Mouse (Mus musculus) kidney, adult 18-20 months (tissue): ENCODE measurements at regions not wholly inside any gene's neighbourhood (a gene's known extent, or its start where the extent isn't known, plus 50 kb on each side); places are given as distances from the start of the nearest gene placed in this dataset.

Source experiments
- DNase-seq: peaks from one replicate; pipeline ENCODE4 v3.0.0; 2021

DNA sequence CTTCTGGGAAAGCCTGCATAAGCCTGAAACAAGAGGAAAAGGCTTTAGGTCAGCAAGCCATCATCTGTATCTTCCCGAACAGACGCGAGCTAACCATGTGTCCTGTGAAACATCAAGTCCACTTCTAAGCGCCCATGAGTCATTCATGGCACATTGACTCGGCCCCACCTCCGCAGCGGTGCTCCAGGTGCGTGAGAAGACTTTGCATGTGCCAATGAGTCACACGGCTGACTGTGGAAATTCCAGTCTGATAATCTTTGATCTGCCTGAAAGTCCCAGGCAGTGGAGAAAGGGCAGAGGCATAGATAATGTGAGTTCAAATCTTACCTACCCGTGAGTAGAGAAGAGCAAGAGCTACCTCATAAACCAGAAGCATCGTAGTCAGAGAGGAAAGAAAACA, 137.8 kb downstream of the Pfkfb3 start:
- DNase-seq: no peak

DNA sequence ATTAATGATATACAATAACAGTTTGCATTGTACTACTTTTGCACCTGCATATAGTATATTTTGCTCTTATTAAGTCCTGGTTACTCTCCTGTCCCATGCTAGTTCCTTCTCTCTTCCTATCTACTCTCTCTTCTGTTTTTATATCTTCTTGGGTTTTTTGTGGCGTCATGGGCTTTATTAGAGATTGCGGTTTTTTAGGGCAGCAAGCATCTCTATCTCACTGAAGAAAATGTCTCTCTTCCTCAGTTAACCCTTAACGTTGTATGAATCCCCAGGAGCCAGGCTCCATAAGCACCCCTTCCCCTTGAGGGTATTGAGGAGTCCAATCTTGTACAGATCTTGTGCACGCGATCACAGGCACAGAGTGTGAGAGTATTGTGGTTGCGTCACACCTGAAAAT, 141.4 kb downstream of the Pfkfb3 start:
- no peak for DNase-seq

DNA sequence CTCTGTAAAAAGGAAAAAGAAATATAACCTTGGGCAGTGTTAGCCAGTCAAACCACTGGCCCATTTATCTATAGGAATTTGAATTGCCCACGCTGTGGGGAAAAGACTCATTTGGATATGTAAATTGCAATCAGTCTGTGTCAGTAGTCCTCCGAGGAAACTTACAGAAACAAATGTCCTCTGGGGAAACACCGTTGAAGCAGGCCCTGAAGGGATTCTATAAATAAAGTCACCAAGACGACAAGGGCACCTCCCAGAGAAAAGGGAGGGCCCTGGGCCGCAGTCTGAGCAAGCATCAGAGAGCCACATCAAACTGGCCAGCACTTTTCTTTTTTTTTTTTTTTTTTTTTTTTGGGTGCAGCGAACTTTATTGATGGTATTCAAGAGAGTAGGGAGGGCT, 145.4 kb downstream of the Pfkfb3 start:
- DNase-seq: no peak

DNA sequence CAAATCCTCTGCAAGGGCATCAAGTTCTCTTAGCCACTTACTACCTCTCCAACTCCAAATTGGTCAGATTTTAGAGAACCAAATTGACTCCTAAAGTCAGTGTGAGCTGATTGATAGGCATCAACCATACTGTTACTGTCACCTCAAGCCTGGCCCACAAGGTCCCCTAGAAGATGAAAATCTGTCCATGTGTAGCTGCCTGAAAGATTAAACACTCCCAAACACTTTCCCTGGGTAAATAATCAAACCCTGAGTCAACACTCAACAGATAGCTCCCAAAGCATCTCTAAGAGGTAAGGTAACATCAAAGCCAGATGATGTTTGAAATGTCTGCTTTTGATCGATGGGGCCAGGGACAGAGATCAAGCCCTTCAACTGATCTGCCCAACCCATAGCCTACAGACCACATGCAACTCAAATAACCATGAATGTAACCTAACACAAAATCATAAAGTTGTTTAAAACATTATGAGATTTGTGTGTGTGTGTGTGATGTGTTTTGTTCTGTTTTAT, 147.7 kb downstream of the Pfkfb3 start:
- DNase-seq: no peak

DNA sequence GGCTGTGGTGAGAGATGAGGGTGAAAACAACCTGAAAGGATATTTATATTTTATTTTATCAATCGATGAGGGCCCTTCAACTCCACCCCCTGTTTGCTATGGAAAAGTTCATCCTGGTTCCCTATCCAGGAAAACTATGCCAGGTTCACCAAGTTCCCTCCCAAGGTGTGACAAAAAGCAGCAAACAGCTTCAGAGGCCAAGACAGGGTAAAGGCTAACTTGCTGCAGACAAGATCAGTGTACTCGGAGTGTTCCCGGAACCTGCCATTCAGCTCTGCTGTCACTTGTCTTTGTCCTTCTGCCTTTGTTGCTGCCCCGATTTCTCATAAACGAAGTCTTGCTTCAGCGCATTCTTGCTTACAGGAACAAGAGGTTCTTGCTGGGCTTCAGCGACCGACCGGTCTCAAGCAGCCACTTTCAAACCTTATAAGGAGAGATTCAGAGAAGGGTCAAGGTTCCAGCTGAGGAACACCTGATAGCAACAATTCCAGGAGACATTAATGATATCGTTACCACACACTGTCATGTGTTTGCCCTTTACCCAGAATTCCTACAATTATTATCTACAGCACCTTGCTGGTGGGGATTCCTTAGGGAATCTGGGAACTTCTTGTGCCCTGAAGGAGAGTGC, 151.5 kb downstream of the Pfkfb3 start:
- DNase-seq: peak; percentile 17

DNA sequence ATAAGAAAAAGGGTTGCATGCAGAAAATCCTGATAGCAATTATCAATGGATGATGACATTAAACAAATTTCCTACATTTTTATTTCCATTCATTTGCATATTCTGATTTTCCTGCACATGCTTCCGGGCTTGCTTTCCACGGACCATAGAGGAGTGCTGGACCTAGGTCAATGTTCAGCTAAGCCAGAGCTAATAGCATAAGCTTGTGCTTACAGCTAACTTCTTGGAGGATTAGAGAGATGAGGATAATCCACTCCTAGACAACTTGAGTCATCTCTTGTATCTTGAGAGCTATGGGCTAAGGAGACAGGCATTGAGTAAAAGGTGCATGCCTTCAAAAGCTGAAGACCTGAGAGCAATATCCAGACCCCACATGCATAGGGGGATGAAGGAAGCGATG, 154.5 kb downstream of the Pfkfb3 start:
- no peak for DNase-seq

DNA sequence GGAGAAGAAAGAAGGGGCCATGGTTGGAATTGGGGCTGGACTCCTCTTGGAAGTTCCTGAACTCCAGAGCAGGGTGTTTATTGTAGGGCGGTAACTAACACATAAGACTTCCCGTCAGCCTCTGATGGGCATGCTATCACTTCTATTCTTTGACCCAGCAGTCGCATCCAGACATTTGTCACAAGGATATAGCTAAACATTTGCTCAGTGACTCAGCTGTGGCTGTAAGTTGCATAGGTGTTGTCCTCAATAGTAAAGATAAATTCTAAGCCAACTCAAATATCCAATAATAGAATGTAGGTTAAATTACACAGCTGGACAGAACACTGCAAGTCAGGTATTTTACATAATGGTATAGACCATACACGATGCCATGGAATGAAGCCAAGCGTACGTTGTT, 154.9 kb downstream of the Pfkfb3 start:
- no peak for DNase-seq

DNA sequence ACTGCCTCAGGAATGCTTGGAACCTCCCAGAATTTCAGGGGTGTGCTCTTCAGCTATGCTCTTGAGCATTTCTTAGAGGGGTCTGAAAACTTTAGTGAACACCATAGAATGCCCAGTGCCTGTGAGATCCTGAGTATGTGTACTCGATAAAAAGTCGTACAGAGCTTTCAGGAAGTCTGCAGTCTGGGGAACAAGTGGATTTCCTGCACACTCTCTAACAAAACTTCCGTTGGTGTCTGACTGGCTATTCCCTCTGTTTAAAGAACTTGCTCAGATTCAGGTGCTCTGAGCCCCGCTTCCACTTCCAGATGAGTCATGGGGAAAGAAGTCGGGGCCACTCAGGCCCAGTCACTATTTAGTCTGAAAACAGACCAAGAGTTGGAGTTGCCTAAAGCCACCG, 155.5 kb downstream of the Pfkfb3 start:
- DNase-seq: no peak

DNA sequence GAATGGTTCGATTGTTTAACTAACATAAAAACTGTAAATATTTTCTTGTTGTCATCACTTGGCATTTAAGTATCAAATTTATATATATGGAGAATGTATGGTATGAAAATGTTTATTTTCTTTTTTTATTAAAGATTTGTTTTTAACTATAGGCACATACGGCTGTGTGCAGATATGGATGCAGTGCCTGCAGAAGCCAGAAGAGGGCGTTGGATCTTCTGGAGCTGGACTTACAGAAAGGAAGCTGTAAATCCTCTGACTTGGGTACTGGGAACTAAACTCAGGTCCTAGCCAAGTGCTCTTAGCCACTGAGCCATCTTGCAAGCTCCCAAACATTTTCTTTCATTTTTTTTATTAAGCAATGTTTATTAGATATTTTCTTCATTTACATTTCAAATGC, 157.0 kb downstream of the Pfkfb3 start:
- DNase-seq: no peak

DNA sequence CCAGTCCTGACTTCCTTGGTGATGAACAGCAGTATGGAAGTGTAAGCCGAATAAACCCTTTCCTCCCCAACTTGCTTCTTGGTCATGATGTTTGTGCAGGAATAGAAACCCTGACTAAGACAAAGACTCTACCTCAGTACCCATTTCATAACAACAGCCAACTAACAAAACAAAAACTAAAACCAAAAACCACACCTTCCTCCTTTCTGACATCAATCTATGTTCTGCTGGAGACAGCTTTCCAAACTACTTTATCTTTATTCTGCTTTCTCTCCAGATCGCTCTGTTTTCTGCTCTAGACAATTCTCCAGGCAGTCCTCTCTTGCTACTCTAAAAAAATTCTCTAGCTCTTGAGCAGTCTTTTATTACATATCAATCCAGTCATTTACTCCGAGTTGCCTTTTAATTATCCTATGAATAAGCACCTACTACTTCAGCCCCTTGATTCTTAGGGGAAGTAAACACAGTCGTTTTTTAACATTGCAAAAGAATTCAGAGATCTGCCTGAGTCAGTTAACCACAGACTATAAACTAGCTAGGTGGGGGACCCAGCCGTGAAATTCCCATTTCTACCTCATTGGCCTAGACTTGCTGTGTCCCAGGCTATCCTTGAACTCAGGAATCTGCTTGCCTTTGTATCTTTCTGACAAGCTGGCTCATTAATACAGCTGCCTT, 159.1 kb downstream of the Pfkfb3 start:
- DNase-seq: no peak

DNA sequence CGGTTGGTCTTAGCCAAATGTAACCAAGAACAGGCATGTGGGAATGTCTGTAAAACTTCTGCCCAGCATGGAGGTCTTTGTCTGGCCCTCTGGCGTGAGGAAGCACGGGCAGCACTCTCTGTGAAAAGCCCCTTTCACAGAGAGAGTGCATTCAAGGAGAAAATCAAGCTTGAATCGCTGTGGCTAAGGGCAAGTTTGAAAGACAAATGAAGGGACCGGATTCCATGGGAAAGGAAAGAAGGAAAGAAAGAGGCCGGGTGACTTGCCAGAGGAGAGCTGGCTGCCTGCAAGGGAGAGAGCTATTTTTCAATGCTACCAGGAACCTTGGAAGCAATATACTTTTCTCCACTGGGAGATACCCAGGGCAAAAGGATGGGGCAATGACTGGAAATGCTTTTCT, 162.2 kb downstream of the Pfkfb3 start:
- no peak for DNase-seq

DNA sequence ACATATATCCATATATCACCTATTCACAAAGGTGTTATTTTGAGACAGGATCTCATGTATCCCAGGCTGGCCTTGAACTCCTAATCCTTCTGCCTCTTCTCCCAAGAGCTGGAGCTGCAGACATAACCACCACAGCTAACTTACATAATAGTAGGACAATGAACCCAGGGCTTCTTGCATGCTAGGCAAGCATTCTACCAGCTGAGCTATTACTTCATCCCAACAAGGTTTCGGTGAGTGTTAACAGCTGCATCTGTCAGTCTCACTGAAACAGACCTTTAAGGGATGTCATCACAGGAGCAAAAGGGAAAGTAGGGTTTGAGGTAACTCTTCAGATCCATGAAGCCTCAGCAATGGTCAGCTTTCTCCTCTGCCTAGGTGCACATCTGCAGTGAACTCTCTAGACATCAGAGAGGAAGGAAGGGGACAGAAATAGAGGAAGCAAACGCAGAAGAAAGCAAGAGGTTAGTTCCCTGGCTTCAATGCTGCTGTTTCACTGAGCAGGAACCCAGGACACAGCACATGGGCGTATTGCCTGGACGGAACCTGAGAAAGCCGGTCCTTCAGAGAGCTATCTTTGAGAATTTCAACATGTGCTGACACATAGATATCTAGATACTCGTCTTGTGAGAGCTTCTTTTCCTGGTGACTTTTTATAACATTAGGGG, 163.1 kb downstream of the Pfkfb3 start:
- no peak for DNase-seq

DNA sequence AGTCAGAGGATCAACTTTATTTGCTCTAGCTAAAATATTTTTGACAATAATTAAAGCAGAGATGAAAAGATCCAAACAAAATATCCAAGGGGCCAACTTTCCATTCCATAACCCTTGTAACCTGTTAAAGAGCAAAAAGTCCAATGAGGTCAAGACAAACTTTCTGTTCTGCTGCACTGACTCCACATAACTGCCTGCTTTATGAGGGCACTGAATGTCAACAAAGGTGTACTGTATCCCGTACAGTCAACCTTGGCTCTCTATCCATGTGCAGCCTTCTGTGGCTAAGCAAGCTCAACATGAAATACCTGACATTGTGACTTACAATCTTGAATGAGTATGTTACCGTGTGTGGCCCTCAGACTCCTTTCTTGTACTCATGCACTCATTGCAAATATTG, 166.3 kb downstream of the Pfkfb3 start:
- no peak for DNase-seq

DNA sequence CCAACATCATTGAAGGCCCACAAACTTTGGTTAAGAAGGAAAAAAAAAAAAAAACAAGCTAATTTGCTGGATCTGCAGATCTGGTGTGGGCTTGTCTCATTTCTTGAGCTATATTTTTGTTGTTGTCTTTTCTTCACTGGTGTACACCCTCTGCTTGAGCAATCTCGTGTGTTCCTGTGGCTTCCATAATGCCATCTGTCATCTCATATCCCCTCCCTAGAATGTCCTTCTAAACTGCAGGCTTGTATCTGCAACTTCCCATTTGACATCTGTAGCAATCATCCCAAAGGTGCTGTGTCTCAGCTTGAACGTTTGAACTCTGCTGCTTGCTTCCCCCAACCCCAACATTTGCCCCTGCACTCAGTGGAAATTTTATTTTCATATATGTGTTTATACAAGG, 170.1 kb downstream of the Pfkfb3 start:
- DNase-seq: no peak

DNA sequence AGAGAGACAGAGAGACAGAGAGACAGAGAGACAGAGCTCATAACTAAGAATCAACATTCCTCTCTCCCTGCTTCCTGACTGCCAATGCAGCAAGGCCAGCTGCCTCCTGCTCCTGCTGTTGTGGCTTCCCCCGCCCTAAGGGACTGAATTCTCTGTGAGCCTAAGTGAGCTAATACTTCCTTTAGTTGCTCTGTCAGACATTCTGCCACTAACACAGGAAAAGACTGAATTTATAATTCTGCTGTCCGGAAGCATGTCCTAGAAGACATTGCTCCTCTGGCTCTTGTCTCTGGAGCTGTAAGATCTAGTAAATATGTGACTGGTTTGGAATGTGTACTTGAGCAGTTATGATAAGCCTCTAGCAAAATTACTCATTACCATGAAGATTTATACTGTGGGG, 176.7 kb downstream of the Pfkfb3 start:
- peak; percentile 52 for DNase-seq

DNA sequence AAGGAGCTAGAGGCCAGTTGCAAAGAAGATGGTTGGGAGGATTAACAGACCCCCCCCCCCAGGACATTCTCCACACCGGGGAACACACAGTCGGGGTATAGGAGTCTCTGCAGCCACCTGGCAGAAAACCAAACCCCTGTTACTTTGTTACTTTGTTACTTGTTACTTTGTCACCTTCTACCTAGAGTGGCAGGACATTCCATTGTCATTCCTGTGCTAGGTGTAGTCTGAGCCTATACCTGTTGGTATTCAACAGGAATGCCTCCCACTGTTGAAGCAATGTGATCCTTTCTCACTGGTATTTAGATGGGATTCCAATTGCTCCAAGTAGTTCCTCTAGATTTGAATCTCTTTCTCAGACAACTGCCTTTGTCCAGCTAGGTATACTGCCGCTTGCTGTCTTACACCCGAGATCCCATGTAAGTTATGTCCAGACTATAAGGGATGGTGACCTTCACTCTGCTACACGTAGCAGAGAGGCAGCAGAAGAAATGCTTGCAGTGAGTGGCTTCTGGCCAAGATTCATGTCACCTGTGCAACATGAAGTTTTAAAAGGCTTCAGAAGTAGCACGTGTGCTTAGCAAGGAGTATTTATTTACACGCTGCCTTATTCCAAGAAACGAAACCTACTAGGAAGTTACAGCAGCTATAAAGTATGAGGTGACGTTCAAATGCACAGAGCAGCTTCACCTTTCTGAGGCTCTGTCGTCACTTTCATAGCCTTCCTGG, 178.0 kb downstream of the Pfkfb3 start:
- peak; percentile 13 for DNase-seq

DNA sequence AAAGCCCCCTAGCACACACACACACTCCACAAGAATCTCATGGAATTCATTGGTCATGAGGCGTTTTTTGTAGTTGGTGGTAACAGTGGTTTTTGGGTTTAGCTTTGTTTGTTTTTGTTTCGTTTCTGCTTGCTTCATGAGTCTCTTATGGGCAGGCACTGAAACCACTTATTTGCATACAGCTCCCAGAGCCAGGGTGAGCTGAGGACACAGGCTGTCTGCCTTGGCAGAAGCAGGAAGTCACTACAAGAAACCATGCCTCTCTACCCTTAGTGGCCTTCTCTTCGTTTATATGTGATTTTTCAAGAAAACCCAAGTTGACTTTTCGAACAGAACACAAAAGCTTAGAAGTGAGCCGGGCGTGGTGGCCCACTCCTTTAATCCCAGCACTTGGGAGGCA, 178.8 kb downstream of the Pfkfb3 start:
- DNase-seq: peak; percentile 70

DNA sequence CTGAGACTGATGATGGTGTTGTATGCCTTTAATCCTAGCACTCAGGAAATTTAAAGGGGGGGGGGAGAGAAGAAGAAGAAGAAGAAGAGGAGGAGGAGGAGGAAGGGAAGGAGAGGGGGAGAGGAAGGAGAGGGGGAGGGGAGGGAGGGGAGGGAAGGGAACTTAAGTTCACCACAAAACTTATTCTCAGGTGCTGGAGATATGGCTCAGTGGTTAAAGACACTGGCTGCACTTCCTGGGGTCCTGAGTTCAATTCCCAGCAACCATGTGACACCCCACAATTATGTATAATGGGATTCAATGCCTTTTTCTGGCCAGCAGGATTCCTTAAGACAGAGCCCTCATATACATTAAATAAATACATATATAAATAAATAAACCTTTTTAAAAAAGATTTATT, 183.6 kb downstream of the Pfkfb3 start:
- DNase-seq: no peak

DNA sequence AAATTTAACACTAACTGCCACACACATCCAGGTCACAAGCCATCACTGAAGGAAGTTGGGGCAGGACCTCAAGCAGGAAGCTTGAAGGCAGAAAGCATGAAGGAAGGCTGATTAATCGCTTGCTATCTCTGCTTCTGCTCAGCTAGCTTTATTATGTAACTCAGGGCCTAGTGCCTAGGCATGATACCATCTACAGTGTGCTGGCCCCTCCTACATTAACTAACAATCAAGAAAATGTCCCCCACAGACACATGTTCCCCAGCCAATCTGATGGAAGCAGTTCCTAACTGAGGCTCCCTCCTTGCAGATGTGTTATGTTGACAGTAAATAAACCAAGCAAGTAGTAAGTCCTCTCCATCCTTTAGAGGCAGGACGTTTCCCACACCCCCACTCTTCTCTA, 186.6 kb downstream of the Pfkfb3 start:
- DNase-seq: no peak

DNA sequence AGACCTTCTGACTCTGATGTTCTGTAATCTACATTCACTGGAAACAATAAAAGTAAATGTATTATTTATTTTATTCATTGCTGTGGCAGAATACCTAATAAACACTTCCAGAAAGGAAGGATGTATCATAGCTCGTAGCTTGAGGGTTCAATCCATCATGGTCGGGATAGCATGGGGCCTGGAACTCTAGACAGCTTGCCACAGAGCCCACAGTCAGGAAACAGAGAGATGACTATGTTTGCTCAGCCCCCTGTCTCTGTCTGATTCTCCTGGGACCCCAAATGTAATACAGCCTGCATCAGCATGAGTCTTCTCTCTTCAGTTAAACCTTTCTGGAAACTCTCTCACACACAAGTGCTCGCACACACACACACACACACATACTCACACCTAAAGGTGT, 188.1 kb downstream of the Pfkfb3 start:
- DNase-seq: no peak

DNA sequence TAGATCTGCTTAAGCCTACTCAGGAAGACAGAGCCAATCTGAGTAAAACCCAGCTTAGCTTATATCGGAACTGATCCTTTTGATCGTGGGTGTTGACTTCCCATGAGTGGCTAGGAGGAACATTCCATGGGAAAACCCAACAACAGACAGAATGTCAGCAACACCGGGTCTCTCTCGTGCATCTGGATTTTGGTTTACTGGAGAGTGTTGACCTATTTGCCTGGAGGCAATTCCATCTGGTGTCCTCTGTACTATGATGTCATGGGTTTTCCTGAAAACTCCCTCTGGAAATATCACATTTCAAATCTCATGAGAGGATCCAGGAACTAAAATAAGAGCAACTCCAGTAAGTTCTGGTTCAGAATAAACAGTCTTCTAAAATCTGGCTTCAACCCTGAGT, 188.5 kb downstream of the Pfkfb3 start:
- no peak for DNase-seq

DNA sequence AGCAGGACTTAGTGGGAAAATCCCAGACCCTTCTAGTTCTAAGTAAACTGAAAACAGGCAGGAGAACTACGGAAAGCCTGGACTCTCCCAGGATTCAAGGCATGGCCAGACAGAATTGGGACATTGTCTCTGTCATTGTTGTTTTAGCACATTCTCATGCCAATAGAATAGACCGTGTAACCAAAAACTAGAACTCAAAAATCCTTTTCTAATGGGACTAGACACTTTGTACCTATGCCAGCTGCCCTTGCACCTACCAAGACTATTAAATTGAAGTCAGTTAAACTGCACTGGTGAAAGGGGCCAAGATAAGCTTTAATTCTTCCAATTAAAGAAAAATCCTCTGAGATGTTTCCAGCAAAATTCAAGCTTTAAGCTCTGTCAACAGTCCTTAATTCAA, 189.8 kb downstream of the Pfkfb3 start:
- DNase-seq: no peak

DNA sequence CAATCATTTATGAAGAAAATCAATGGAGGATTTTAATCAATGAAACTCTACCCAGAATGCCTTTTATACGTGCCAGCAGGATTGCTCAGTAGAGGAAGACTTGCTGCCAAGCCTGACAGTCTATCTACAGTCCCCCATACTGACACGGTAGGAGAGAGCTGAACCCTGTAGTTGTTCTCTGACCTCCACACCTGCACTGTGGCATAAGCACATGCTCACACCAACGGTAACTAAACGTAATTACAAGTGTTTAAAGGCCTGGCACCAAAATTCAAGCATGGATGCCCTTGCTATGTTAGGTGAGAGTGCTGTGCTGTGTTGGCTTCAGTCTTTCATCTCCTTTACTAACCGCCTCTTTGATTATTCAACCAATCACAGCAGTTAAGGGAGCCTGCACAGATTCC, 190.8 kb downstream of the Pfkfb3 start:
- DNase-seq: no peak
